27 mouse cellular contexts compared by ENCODE assay signal in genomic region chr2:45439146-45439545, GRCm38 (mm10).
DNase-seq lines count a peak whose midpoint lies in the region; ATAC-seq lines count a peak whose summit lies in the region.
"Had no signal": no experiment of that assay in that cellular context is flagged by ENCODE, and none has a peak within 500 bp of the region (broad histone marks: within the 10 kb centered on the region; RNA-seq: fewer than 3 reads in every experiment).

No protein-coding gene starts in this region.

- peak overlapping the region; percentile 49 for H3K27ac ChIP-seq in lung, embryonic 15.5 days
- H3K27ac ChIP-seq: embryonic facial prominence, embryonic 12.5 days; embryonic facial prominence, embryonic 15.5 days; gastrocnemius, adult 2 months; heart, embryonic 15.5 days; hindbrain, embryonic 10.5 days; hindbrain, embryonic 13.5 days had no signal

- no peak overlapping the region for H3K4me3 ChIP-seq in lung, embryonic 15.5 days
- H3K4me3 ChIP-seq: embryonic facial prominence, embryonic 12.5 days; embryonic facial prominence, embryonic 15.5 days; gastrocnemius, adult 2 months; heart, embryonic 12.5 days; heart, embryonic 15.5 days; hindbrain, embryonic 10.5 days; hindbrain, embryonic 13.5 days had no signal

- 30% methylated on average over 4 of the region's 4 CpGs for WGBS in lung, embryonic 15.5 days

- no peaks in the 10 kb centered on the region for H3K36me3 ChIP-seq in lung, embryonic 15.5 days
- H3K36me3 ChIP-seq: embryonic facial prominence, embryonic 12.5 days; embryonic facial prominence, embryonic 15.5 days; heart, embryonic 12.5 days; heart, embryonic 15.5 days; hindbrain, embryonic 10.5 days; hindbrain, embryonic 13.5 days had no signal

- no peaks in the 10 kb centered on the region for H3K9me3 ChIP-seq in lung, embryonic 15.5 days
- H3K9me3 ChIP-seq: embryonic facial prominence, embryonic 12.5 days; embryonic facial prominence, embryonic 15.5 days; heart, embryonic 12.5 days; heart, embryonic 15.5 days; hindbrain, embryonic 10.5 days; hindbrain, embryonic 13.5 days had no signal

- peak; percentile 47; the same call in 1 of the 2 replicates for ATAC-seq in lung, embryonic 15.5 days (ENCODE audit: borderline replicate concordance, extremely low read depth, low FRiP score, low TSS enrichment)
- ATAC-seq: forebrain, embryonic 14.5 days; forebrain, postnatal 0 days; hindbrain, embryonic 16.5 days had no signal

- no peaks in the 10 kb centered on the region for H3K27me3 ChIP-seq in lung, embryonic 15.5 days
- H3K27me3 ChIP-seq: embryonic facial prominence, embryonic 12.5 days; embryonic facial prominence, embryonic 15.5 days; heart, embryonic 12.5 days; heart, embryonic 15.5 days; hindbrain, embryonic 13.5 days had no signal

- peaks cover 5% of the 10 kb centered on the region; the same call in 1 of the 2 replicates for H3K4me1 ChIP-seq in lung, embryonic 15.5 days
- H3K4me1 ChIP-seq: heart, embryonic 12.5 days had no signal

- no peak overlapping the region for H3K9ac ChIP-seq in lung, embryonic 15.5 days
- H3K9ac ChIP-seq: embryonic facial prominence, embryonic 12.5 days; embryonic facial prominence, embryonic 15.5 days; forebrain, postnatal 0 days; heart, embryonic 12.5 days; heart, embryonic 15.5 days; hindbrain, embryonic 13.5 days had no signal

- no peak overlapping the region; the same call in 1 of the 2 replicates for H3K4me2 ChIP-seq in lung, embryonic 15.5 days
- H3K4me2 ChIP-seq: embryonic facial prominence, embryonic 12.5 days; embryonic facial prominence, embryonic 15.5 days; heart, embryonic 12.5 days; heart, embryonic 15.5 days; hindbrain, embryonic 13.5 days had no signal

- peak; percentile 11 for DNase-seq in adrenal gland, postnatal 14 days
- DNase-seq in adrenal gland, adult 18-20 months (ENCODE audit: low spot score in 2 of 2), result no peak
- no peak for DNase-seq in lung, adult 18-20 months
- DNase-seq in lung, postnatal 36 days, result peak; percentile 10
- DNase-seq in lung, postnatal 14 days, result no peak
- no peak for DNase-seq in thymus, postnatal 10 days (ENCODE audit: low spot score in 2 of 2)
- DNase-seq: adrenal gland, postnatal 36 days; B cell, adult 2 months; cerebellum, adult 11 months; cerebellum, adult 2 months; cerebellum, adult 9-11 months; cerebellum, postnatal 25 days; forebrain, postnatal 0 days; gastrocnemius, adult 2 months; gastrocnemius, postnatal 14 days; heart, adult 11 months; heart, postnatal 10 days; heart, postnatal 36 days had no signal

Comparison
In these comparisons a context has a peak if more than half of its experiments do, and no peak if none do; other contexts are left out.
1. DNase-seq: peak in adrenal gland, postnatal 14 days (single experiment) and lung, postnatal 36 days (single experiment); none in adrenal gland, adult 18-20 months (0 of 2), lung, adult 18-20 months (0 of 2), lung, postnatal 14 days (single experiment) and thymus, postnatal 10 days (0 of 2).